Mouse (Mus musculus) liver, adult 2 months (tissue): ENCODE data around the gene Sulf2.

Experiments used
- CTCF ChIP-seq: fragments of 200-500 bp; IDR thresholded peaks from 2 replicates; pipeline ENCODE4 v1.5.1; 2011; ENCODE audit warnings: low read depth, low read length, control low read depth
- POLR2A ChIP-seq: fragments of 200-500 bp; IDR thresholded peaks from 2 replicates; pipeline ENCODE4 v1.6.1; 2011; ENCODE audit warnings: low read length, control low read depth; ENCODE audit not compliant: insufficient read depth; ENCODE audit errors: extremely low read depth

- no peak for TF ChIP-seq POLR2A
- TF ChIP-seq CTCF: no peak
These were observed 87.2 kb downstream of the Sulf2 start for GRCm38 (mm10) chr2:166068261-166068660.
